Mouse (Mus musculus): Measurements from ENCODE around the gene Ugt1a10. TPM values are rescaled to one million over a fixed set of nuclear protein-coding genes. Genes with fewer than 3 reads are reported as not detected.

The Ugt1a10 gene
- total and polyA plus RNA-seq, 2 experiments from 2014 or later: not detected

GRCm38 (mm10) chr1:88070495-88070894 lies 15.3 kb downstream of the Ugt1a10 start, which contains the start of gene Ugt1a9:
TSS of gene Ugt1a9 (plus strand) at chr1:88070800.
- no peak for DNase-seq (ENCODE audit: low spot score)
- Histone ChIP-seq H3K4me2 (ENCODE audit: low read depth, low read length, poor library complexity, severe bottlenecking) (no peak within 1 kb of the TSS), H3K27ac (ENCODE audit: low read depth, low read length) (no peak within 1 kb of the TSS), H3K27me3 (ENCODE audit: insufficient read depth, low read length) (no peaks in the 10 kb centered on the region), H3K9me3 (ENCODE audit: low read length) (no peaks in the 10 kb centered on the region), H3K9ac (replicated peaks; ENCODE audit: low read length, poor library complexity, severe bottlenecking) (no peak within 1 kb of the TSS), H3K36me3 (ENCODE audit: insufficient read depth, low read length) (no peaks in the 10 kb centered on the region), H3K4me3 (ENCODE audit: low read depth, low read length) (no peak within 1 kb of the TSS), H3K4me1 (ENCODE audit: insufficient read depth, low read length) (no peaks in the 10 kb centered on the region)
- ATAC-seq (ENCODE audit: low FRiP score): no peak
- 78% methylated on average over 2 of the region's 2 CpGs for WGBS
- no peak for TF ChIP-seq CTCF (IDR thresholded peaks at IDR 0.05)

- TF ChIP-seq CTCF (IDR thresholded peaks at IDR 0.05): no peak
- Histone ChIP-seq H3K9me3 (ENCODE audit: low read length) (no peaks in the 10 kb centered on the region), H3K27ac (ENCODE audit: low read depth, low read length) (no peak overlapping the region), H3K4me2 (ENCODE audit: low read depth, low read length, poor library complexity, severe bottlenecking) (no peak overlapping the region), H3K4me3 (ENCODE audit: low read depth, low read length) (no peak overlapping the region), H3K4me1 (ENCODE audit: insufficient read depth, low read length) (no peaks in the 10 kb centered on the region), H3K36me3 (ENCODE audit: insufficient read depth, low read length) (no peaks in the 10 kb centered on the region), H3K9ac (replicated peaks; ENCODE audit: low read length, poor library complexity, severe bottlenecking) (no peak overlapping the region), H3K27me3 (ENCODE audit: insufficient read depth, low read length) (no peaks in the 10 kb centered on the region)
- ATAC-seq (ENCODE audit: low FRiP score): no peak
- 86% methylated on average over 4 of the region's 4 CpGs for WGBS
- no peak for DNase-seq (ENCODE audit: low spot score)
These were observed 15.7 kb downstream of the Ugt1a10 start for GRCm38 (mm10) chr1:88070902-88071301.

- TF ChIP-seq CTCF (IDR thresholded peaks at IDR 0.05): no peak
- H3K4me3 ChIP-seq (ENCODE audit: low read depth, low read length): no peak overlapping the region
- WGBS: 88% methylated on average over 2 of the region's 2 CpGs
These were observed 19.3 kb downstream of the Ugt1a10 start for GRCm38 (mm10) chr1:88074471-88074870.

GRCm38 (mm10) chr1:88077128-88077527 lies 21.9 kb downstream of the Ugt1a10 start:
- Histone ChIP-seq H3K4me1 (ENCODE audit: insufficient read depth, low read length) (no peaks in the 10 kb centered on the region), H3K27me3 (ENCODE audit: insufficient read depth, low read length) (no peaks in the 10 kb centered on the region), H3K4me2 (ENCODE audit: low read depth, low read length, poor library complexity, severe bottlenecking) (no peak overlapping the region), H3K36me3 (ENCODE audit: insufficient read depth, low read length) (no peaks in the 10 kb centered on the region), H3K27ac (ENCODE audit: low read depth, low read length) (no peak overlapping the region), H3K9me3 (ENCODE audit: low read length) (no peaks in the 10 kb centered on the region), H3K9ac (replicated peaks; ENCODE audit: low read length, poor library complexity, severe bottlenecking) (no peak overlapping the region), H3K4me3 (ENCODE audit: low read depth, low read length) (no peak overlapping the region)
- no peak for TF ChIP-seq CTCF (IDR thresholded peaks at IDR 0.05)
- ATAC-seq (ENCODE audit: low FRiP score) (no peak), DNase-seq (ENCODE audit: low spot score) (no peak)
- WGBS: 90% methylated on average over 1 of the region's 1 CpGs

More at GRCm38 (mm10) chr1:88074471-88074870, 19.3 kb downstream of the Ugt1a10 start:
- Histone ChIP-seq H3K27me3 (ENCODE audit: insufficient read depth, low read length) (no peaks in the 10 kb centered on the region), H3K4me2 (ENCODE audit: low read depth, low read length, poor library complexity, severe bottlenecking) (no peak overlapping the region), H3K36me3 (ENCODE audit: insufficient read depth, low read length) (no peaks in the 10 kb centered on the region), H3K9me3 (ENCODE audit: low read length) (no peaks in the 10 kb centered on the region), H3K9ac (replicated peaks; ENCODE audit: low read length, poor library complexity, severe bottlenecking) (no peak overlapping the region), H3K4me1 (ENCODE audit: insufficient read depth, low read length) (no peaks in the 10 kb centered on the region), H3K27ac (ENCODE audit: low read depth, low read length) (no peak overlapping the region)
- DNase-seq (ENCODE audit: low spot score): no peak
- no peak for ATAC-seq (ENCODE audit: low FRiP score)

- Histone ChIP-seq H3K27me3 (ENCODE audit: insufficient read depth, low read length) (no peaks in the 10 kb centered on the region), H3K4me1 (ENCODE audit: insufficient read depth, low read length) (no peaks in the 10 kb centered on the region), H3K4me3 (ENCODE audit: low read depth, low read length) (no peak overlapping the region), H3K4me2 (ENCODE audit: low read depth, low read length, poor library complexity, severe bottlenecking) (no peak overlapping the region), H3K9ac (replicated peaks; ENCODE audit: low read length, poor library complexity, severe bottlenecking) (no peak overlapping the region), H3K27ac (ENCODE audit: low read depth, low read length) (no peak overlapping the region), H3K9me3 (ENCODE audit: low read length) (no peaks in the 10 kb centered on the region), H3K36me3 (ENCODE audit: insufficient read depth, low read length) (no peaks in the 10 kb centered on the region)
- DNase-seq (ENCODE audit: low spot score): no peak
- 95% methylated on average over 1 of the region's 1 CpGs for WGBS
- ATAC-seq (ENCODE audit: low FRiP score): no peak
- TF ChIP-seq CTCF (IDR thresholded peaks at IDR 0.05): no peak
These were observed 26.5 kb downstream of the Ugt1a10 start for GRCm38 (mm10) chr1:88081670-88082069.

GRCm38 (mm10) chr1:88086125-88086524 lies 30.9 kb downstream of the Ugt1a10 start:
- no peak for TF ChIP-seq CTCF (IDR thresholded peaks at IDR 0.05)
- no peak overlapping the region for H3K4me2 ChIP-seq (ENCODE audit: low read depth, low read length, poor library complexity, severe bottlenecking)
- WGBS: 76% methylated on average over 1 of the region's 1 CpGs
- no peaks in the 10 kb centered on the region for H3K27me3 ChIP-seq (ENCODE audit: insufficient read depth, low read length)
- no peak overlapping the region for H3K4me3 ChIP-seq (ENCODE audit: low read depth, low read length)
- DNase-seq (ENCODE audit: low spot score): no peak
- no peak overlapping the region for H3K27ac ChIP-seq (ENCODE audit: low read depth, low read length)
- H3K36me3 ChIP-seq (ENCODE audit: insufficient read depth, low read length): no peaks in the 10 kb centered on the region
- H3K4me1 ChIP-seq (ENCODE audit: insufficient read depth, low read length): no peaks in the 10 kb centered on the region
- no peak for ATAC-seq (ENCODE audit: low FRiP score)
- no peak overlapping the region for H3K9ac ChIP-seq (replicated peaks; ENCODE audit: low read length, poor library complexity, severe bottlenecking)
- H3K9me3 ChIP-seq (ENCODE audit: low read length): no peaks in the 10 kb centered on the region
